In the genomic region with DNA sequence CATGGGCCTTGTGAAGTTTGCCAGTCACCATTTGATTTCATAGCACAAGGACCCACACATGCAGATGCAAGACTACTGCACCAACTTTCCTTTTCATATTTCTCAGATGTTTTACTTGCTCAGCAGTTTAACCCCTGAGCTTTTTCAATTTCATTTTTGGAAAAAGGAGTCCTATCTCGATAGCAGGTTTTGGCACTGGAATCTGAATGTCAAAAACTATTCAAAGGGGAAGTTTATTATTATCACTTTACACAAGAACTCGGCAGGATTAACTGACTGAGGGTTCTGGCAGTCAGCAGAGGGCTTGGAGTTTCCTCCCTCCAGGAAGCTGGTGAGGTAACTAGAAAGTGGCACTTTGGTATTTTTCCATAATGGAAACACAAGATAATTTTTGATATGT, we compare ENCODE assay signal across 9 mouse cellular contexts. TPM values are rescaled to one million over a fixed set of nuclear protein-coding genes. Genes with fewer than 3 reads are reported as not detected.
DNase-seq lines count a peak whose midpoint lies in the region; ATAC-seq and TF ChIP-seq lines count a peak whose summit lies in the region.
"Had no signal": no experiment of that assay in that cellular context is flagged by ENCODE, and none has a peak within 500 bp of the region (broad histone marks: within the 10 kb centered on the region; RNA-seq: fewer than 3 reads in every experiment).

No protein-coding gene starts in this region.

- peak overlapping the region; percentile 90 for H3K27ac ChIP-seq in heart, embryonic 16.5 days (ENCODE audit: low read length)
- H3K27ac ChIP-seq in CH12.LX (ENCODE audit: insufficient read depth, low read depth), result no peak overlapping the region
- no peak overlapping the region for H3K27ac ChIP-seq in forebrain, embryonic 14.5 days (ENCODE audit: low read depth, low read length)
- H3K27ac ChIP-seq in liver, embryonic 13.5 days, result no peak overlapping the region

- TF ChIP-seq EP300 in CH12.LX (IDR thresholded peaks at IDR 0.05; ENCODE audit: low read length), result no peak

- no peak for TF ChIP-seq RAD21 in CH12.LX (IDR thresholded peaks at IDR 0.05; ENCODE audit: low read depth, low read length)

- H3K4me3 ChIP-seq in heart, embryonic 16.5 days (ENCODE audit: low read length), result peak overlapping the region; percentile 58
- H3K4me3 ChIP-seq in CH12.LX (replicated peaks in 1 of 3; ENCODE audit: low read depth in 2 of 3, low read length in 2 of 3, poor library complexity in 1 of 3), result peak overlapping the region; percentile 73 to 100 (median 74)
- H3K4me3 ChIP-seq in forebrain, embryonic 14.5 days (ENCODE audit: low read depth, low read length), result no peak overlapping the region
- no peak overlapping the region for H3K4me3 ChIP-seq in liver, embryonic 13.5 days (replicated peaks)

- peaks cover 25% of the 10 kb centered on the region for H3K4me1 ChIP-seq in heart, embryonic 16.5 days (ENCODE audit: control insufficient read depth, insufficient read depth, low read length)
- H3K4me1 ChIP-seq in CH12.LX (ENCODE audit: control insufficient read depth in 1 of 2, insufficient read depth in 2 of 2), result peaks cover 0 to 39% of the 10 kb centered on the region in 2 experiments; a peak in 2 of 4 replicates
- peaks cover 8% of the 10 kb centered on the region; the same call in 1 of the 2 replicates for H3K4me1 ChIP-seq in forebrain, embryonic 14.5 days (ENCODE audit: control insufficient read depth, insufficient read depth, low read length)
- H3K4me1 ChIP-seq in liver, embryonic 13.5 days (replicated peaks), result peaks cover 31% of the 10 kb centered on the region

- peaks cover 15% of the 10 kb centered on the region for H3K79me2 ChIP-seq in CH12.LX (replicated peaks; ENCODE audit: control insufficient read depth, extremely low read depth, insufficient read depth, poor library complexity, severe bottlenecking)

- H3K27me3 ChIP-seq in heart, embryonic 16.5 days (ENCODE audit: control insufficient read depth, insufficient read depth, low read length), result no peaks in the 10 kb centered on the region
- no peaks in the 10 kb centered on the region for H3K27me3 ChIP-seq in CH12.LX (replicated peaks)
- H3K27me3 ChIP-seq in forebrain, embryonic 14.5 days (replicated peaks; ENCODE audit: control insufficient read depth, insufficient read depth, low read length), result no peaks in the 10 kb centered on the region
- no peaks in the 10 kb centered on the region for H3K27me3 ChIP-seq in liver, embryonic 13.5 days

- TF ChIP-seq CTCF in CH12.LX (conservative IDR thresholded peaks at IDR 0.05 in 1 of 2, IDR thresholded peaks at IDR 0.05 in 1 of 2; ENCODE audit: low read depth in 2 of 2, low read length in 2 of 2), result no peak

- in situ Hi-C loops in CH12.LX (cut with MboI; ENCODE audit: low pct_ligation_motif_present, low pct_unique_long_range_greater_than_20kb, low sequenced_read_pairs), result no loop called here

- no peak for TF ChIP-seq POLR2A in CH12.LX (IDR thresholded peaks at IDR 0.05; ENCODE audit: low read depth, low read length)

- no peaks in the 10 kb centered on the region for H3K36me3 ChIP-seq in heart, embryonic 16.5 days (ENCODE audit: control insufficient read depth, insufficient read depth)
- no peaks in the 10 kb centered on the region for H3K36me3 ChIP-seq in CH12.LX (replicated peaks in 1 of 2; ENCODE audit: control insufficient read depth in 1 of 2, insufficient read depth in 1 of 2, low read length in 1 of 2)
- H3K36me3 ChIP-seq in forebrain, embryonic 14.5 days (ENCODE audit: control insufficient read depth, insufficient read depth, low read length), result no peaks in the 10 kb centered on the region
- H3K36me3 ChIP-seq in liver, embryonic 13.5 days, result no peaks in the 10 kb centered on the region
- H3K36me3 ChIP-seq: G1E had no signal

- no peak for ATAC-seq in heart, embryonic 16.5 days (replicated peaks; ENCODE audit: extremely low read depth, insufficient read depth, low FRiP score)
- ATAC-seq in forebrain, embryonic 14.5 days, result no peak
- no peak for ATAC-seq in liver, embryonic 13.5 days (ENCODE audit: low read depth)

- no peak for DNase-seq in heart, adult 8-10 months (ENCODE audit: low spot score)
- DNase-seq in CH12.LX (ENCODE audit: extremely low read depth), result no peak
- no peak for DNase-seq in forebrain, embryonic 14.5 days (ENCODE audit: low spot score)
- no peak for DNase-seq in liver, embryonic 13.5 days
- no peak for DNase-seq in urinary bladder, adult 2 months (ENCODE audit: low spot score)
- no peak for DNase-seq in yolk sac, embryonic 10.5 days (ENCODE audit: low spot score)
- DNase-seq in layer of hippocampus, adult 8-10 months (ENCODE audit: low spot score in 2 of 2), result no peak

- WGBS in heart, embryonic 16.5 days, result 6% methylated on average over 2 of the region's 2 CpGs
- WGBS in forebrain, embryonic 14.5 days, result 77% methylated on average over 2 of the region's 2 CpGs
- 20% methylated on average over 2 of the region's 2 CpGs for WGBS in liver, embryonic 13.5 days (ENCODE audit: insufficient replicate concordance)

- no peaks in the 10 kb centered on the region for H3K9me3 ChIP-seq in heart, embryonic 16.5 days (replicated peaks; ENCODE audit: control insufficient read depth, low read length)
- H3K9me3 ChIP-seq in CH12.LX (replicated peaks; ENCODE audit: low read length), result no peaks in the 10 kb centered on the region
- no peaks in the 10 kb centered on the region for H3K9me3 ChIP-seq in forebrain, embryonic 14.5 days (replicated peaks; ENCODE audit: control insufficient read depth, low read length)
- H3K9me3 ChIP-seq in liver, embryonic 13.5 days (replicated peaks), result no peaks in the 10 kb centered on the region
- H3K9me3 ChIP-seq: G1E had no signal

- dilution Hi-C loops in CH12.LX (cut with MboI; ENCODE audit: extremely low pct_ligation_motif_present, extremely low pct_unique_long_range_greater_than_20kb, low sequenced_read_pairs), result no loop called here

- peak overlapping the region; percentile 70 for H3K9ac ChIP-seq in heart, embryonic 16.5 days (ENCODE audit: low read length)
- H3K9ac ChIP-seq in CH12.LX (ENCODE audit: insufficient read depth, low read depth), result peak overlapping the region; percentile 67
- no peak overlapping the region for H3K9ac ChIP-seq in forebrain, embryonic 14.5 days (ENCODE audit: low read length)
- H3K9ac ChIP-seq in liver, embryonic 13.5 days, result no peak overlapping the region

- peak overlapping the region; percentile 73 for H3K4me2 ChIP-seq in heart, embryonic 16.5 days (ENCODE audit: low read depth, low read length)
- H3K4me2 ChIP-seq in CH12.LX (ENCODE audit: insufficient read depth, low read depth, poor library complexity, severe bottlenecking), result peak overlapping the region; percentile 52
- peak overlapping the region; percentile 87 for H3K4me2 ChIP-seq in forebrain, embryonic 14.5 days (ENCODE audit: low read length)
- H3K4me2 ChIP-seq in liver, embryonic 13.5 days, result peak overlapping the region; percentile 88

TF ChIP-seq in CH12.LX, 34 proteins besides CTCF, POLR2A, EP300 and RAD21:
- TF ChIP-seq KAT2A (IDR thresholded peaks at IDR 0.05; ENCODE audit: insufficient replicate concordance, low read length), result no peak
- TF ChIP-seq CHD2 (IDR thresholded peaks at IDR 0.05; ENCODE audit: low read length), result no peak
- TF ChIP-seq GABPA (IDR thresholded peaks at IDR 0.05; ENCODE audit: insufficient replicate concordance, low read depth, low read length), result no peak
- TF ChIP-seq MAFK (IDR thresholded peaks at IDR 0.05; ENCODE audit: insufficient replicate concordance, low read length), result 0 out of 2 replicates have a peak, but pooled peaks have one; percentile 28
- TF ChIP-seq E2F4 (IDR thresholded peaks at IDR 0.05; ENCODE audit: insufficient replicate concordance, low read depth, low read length), result no peak
- no peak for TF ChIP-seq BHLHE40 (IDR thresholded peaks at IDR 0.05; ENCODE audit: low read depth, low read length)
- TF ChIP-seq ELF1 (IDR thresholded peaks at IDR 0.05; ENCODE audit: low read depth, low read length), result no peak
- no peak for TF ChIP-seq JUND (conservative IDR thresholded peaks at IDR 0.05; ENCODE audit: low read depth, low read length)

RNA-seq across cellular contexts. Expression of a gene that starts 1.9 kb away (rescaled TPM):
- polyA plus RNA-seq in heart, embryonic 16.5 days (2015; fragmentation: Nextera tagmentation; extraction: Ambion mirVana), result 12.2 and 15.7 TPM in 2 replicates
- total RNA-seq in heart, adult 8-10 months (2022), result 100 to 1,000 TPM in 3 of 4 experiments, 10 to 100 TPM in 1; 92.8 to 122 (median 105) TPM
- total RNA-seq in CH12.LX (2012; rRNA removed), result 9.8 and 10.5 TPM in 2 replicates
- 15.1 and 27.1 TPM in 2 replicates for total RNA-seq in CH12.LX (2014; rRNA removed)
- polyA plus RNA-seq in CH12.LX (2012; ENCODE audit: insufficient read length, low read depth), result 11.0 and 17.1 TPM in 2 replicates
- polyA plus RNA-seq in forebrain, embryonic 14.5 days (2014; fragmentation: Nextera tagmentation; extraction: Ambion mirVana), result 4.9 and 6.2 TPM in 2 replicates
- 2.5 and 2.7 TPM in 2 replicates for polyA plus RNA-seq in liver, embryonic 13.5 days (2015; fragmentation: Nextera tagmentation; extraction: Ambion mirVana)
- polyA plus RNA-seq in urinary bladder, adult 2 months (2012; rRNA removed), result 7.0 and 7.7 TPM in 2 replicates
- total RNA-seq in layer of hippocampus, adult 8-10 months (2022), result 10 to 100 TPM; 71.1 to 92.2 (median 79.2) TPM

RNA-seq across cellular contexts. Expression of a gene that starts 47.4 kb away (rescaled TPM):
- 4.2 and 6.6 TPM in 2 replicates for polyA plus RNA-seq in heart, embryonic 16.5 days (2015; fragmentation: Nextera tagmentation; extraction: Ambion mirVana)
- 1 to 10 TPM; 1.7 to 3.4 (median 2.9) TPM for total RNA-seq in heart, adult 8-10 months (2022)
- 9.0 and 9.9 TPM in 2 replicates for total RNA-seq in CH12.LX (2012; rRNA removed)
- 18.9 and 20.6 TPM in 2 replicates for total RNA-seq in CH12.LX (2014; rRNA removed)
- 12.8 and 14.4 TPM in 2 replicates for polyA plus RNA-seq in CH12.LX (2012; ENCODE audit: insufficient read length, low read depth)
- polyA plus RNA-seq in forebrain, embryonic 14.5 days (2014; fragmentation: Nextera tagmentation; extraction: Ambion mirVana), result 1.4 and 1.5 TPM in 2 replicates
- 3.1 and 4.9 TPM in 2 replicates for polyA plus RNA-seq in liver, embryonic 13.5 days (2015; fragmentation: Nextera tagmentation; extraction: Ambion mirVana)
- polyA plus RNA-seq in urinary bladder, adult 2 months (2012; rRNA removed), result 5.7 and 6.4 TPM in 2 replicates
- total RNA-seq in layer of hippocampus, adult 8-10 months (2022), result 10 to 100 TPM in 3 of 4 experiments, 1 to 10 TPM in 1; 9.7 to 13.5 (median 11.4) TPM
- polyA plus RNA-seq: G1E had no signal

Comparison
In these comparisons a context has a peak if more than half of its experiments do, and no peak if none do; other contexts are left out.
1. H3K4me3 ChIP-seq: peak in heart, embryonic 16.5 days (single experiment) and CH12.LX (3 of 3); none in forebrain, embryonic 14.5 days (single experiment) and liver, embryonic 13.5 days (single experiment).
2. H3K9ac ChIP-seq: peak in heart, embryonic 16.5 days (single experiment) and CH12.LX (single experiment); none in forebrain, embryonic 14.5 days (single experiment) and liver, embryonic 13.5 days (single experiment).
3. Peak in every context shown above with its lines, with median percentiles within 50 percentile points of each other: H3K4me2 ChIP-seq.